Mouse (Mus musculus) midbrain, embryonic 15.5 days (tissue): ENCODE data around the gene Ren1. TPM values are rescaled to one million over a fixed set of nuclear protein-coding genes. Genes with fewer than 3 reads are reported as not detected.

Experiments used
- ATAC-seq: fragments of 200-750 bp; cut with Nextera tagmentation; replicated peaks from 2 replicates; pipeline ENCODE4 v1.8.0; 2017; ENCODE audit warnings: moderate TSS enrichment
- H3K27ac ChIP-seq: fragments of 300-500 bp; sonication (generic); 2 replicates; pipeline ENCODE4 v1.5.1; 2015; ENCODE audit warnings: mild to moderate bottlenecking, inconsistent platforms
- H3K27me3 ChIP-seq: fragments of 300-500 bp; sonication (generic); replicated peaks from 2 replicates; pipeline ENCODE4 v1.6.1; 2015; ENCODE audit warnings: inconsistent platforms
- H3K36me3 ChIP-seq: fragments of 300-500 bp; sonication (generic); replicated peaks from 2 replicates; pipeline ENCODE4 v1.6.1; 2015; ENCODE audit warnings: inconsistent platforms
- H3K4me1 ChIP-seq: fragments of 300-500 bp; sonication (generic); 2 replicates; pipeline ENCODE4 v1.6.1; 2015; ENCODE audit warnings: inconsistent platforms
- H3K4me2 ChIP-seq: fragments of 300-500 bp; sonication (generic); 2 replicates; pipeline ENCODE4 v1.6.1; 2015; ENCODE audit warnings: inconsistent platforms, mild to moderate bottlenecking, moderate library complexity
- H3K4me3 ChIP-seq: fragments of 300-500 bp; sonication (generic); 2 replicates; pipeline ENCODE4 v1.5.1; 2015; ENCODE audit warnings: mild to moderate bottlenecking, inconsistent platforms
- H3K9ac ChIP-seq: fragments of 300-500 bp; sonication (generic); 2 replicates; pipeline ENCODE4 v1.6.1; 2015; ENCODE audit warnings: mild to moderate bottlenecking, inconsistent platforms
- H3K9me3 ChIP-seq: fragments of 300-500 bp; sonication (generic); 2 replicates; pipeline ENCODE4 v1.6.1; 2016; ENCODE audit warnings: inconsistent platforms
- WGBS: fragments of 180-500 bp; shearing (Covaris S2); methylation state at CpG from one replicate; pipeline ENCODE4 v1.1.7; 2015; ENCODE audit warnings: mixed read lengths; 5-methylcytosine and 5-hydroxymethylcytosine counted together
- polyA plus RNA-seq: library from polyadenylated mRNA; unstranded; fragments of >200 nt; fragmentation: Nextera tagmentation; extraction: Ambion mirVana; gene quantifications from 2 replicates; pipeline ENCODE4 v1.2.1, GENCODE M21; 2015

Gene Ren1
- polyA plus RNA-seq, 1 experiment from 2014 or later: not detected

GRCm38 (mm10) chr1:133382008-133382407 lies 31.7 kb downstream of the Ren1 start:
- Histone ChIP-seq H3K4me2 (no peak overlapping the region), H3K27me3 (no peaks in the 10 kb centered on the region), H3K9ac (no peak overlapping the region), H3K9me3 (no peaks in the 10 kb centered on the region), H3K4me1 (peaks cover 13% of the 10 kb centered on the region), H3K27ac (0 out of 2 replicates have a peak overlapping the region, but pooled peaks have one; percentile 31), H3K4me3 (no peak overlapping the region), H3K36me3 (no peaks in the 10 kb centered on the region)
- WGBS: 6% methylated on average over 9 of the region's 9 CpGs
- ATAC-seq: peak; percentile 40; the same call in 1 of the 2 replicates

- H3K9me3 ChIP-seq: no peaks in the 10 kb centered on the region
- no peak for ATAC-seq
- WGBS: 54% methylated on average over 12 of the region's 12 CpGs
- no peak overlapping the region for H3K4me2 ChIP-seq
- H3K4me1 ChIP-seq: peaks cover 13% of the 10 kb centered on the region
- no peak overlapping the region for H3K4me3 ChIP-seq
- H3K36me3 ChIP-seq: no peaks in the 10 kb centered on the region
- peak overlapping the region; percentile 31; the same call in 1 of the 2 replicates for H3K27ac ChIP-seq
- H3K9ac ChIP-seq: no peak overlapping the region
- no peaks in the 10 kb centered on the region for H3K27me3 ChIP-seq
These were observed 32.3 kb downstream of the Ren1 start for GRCm38 (mm10) chr1:133382552-133383155.

GRCm38 (mm10) chr1:133383157-133383783 lies 33.0 kb downstream of the Ren1 start:
- Histone ChIP-seq H3K9ac (no peak overlapping the region), H3K27me3 (no peaks in the 10 kb centered on the region), H3K9me3 (no peaks in the 10 kb centered on the region), H3K4me2 (no peak overlapping the region), H3K27ac (no peak overlapping the region), H3K4me1 (peaks cover 13% of the 10 kb centered on the region), H3K4me3 (no peak overlapping the region), H3K36me3 (no peaks in the 10 kb centered on the region)
- 92% methylated on average over 14 of the region's 14 CpGs for WGBS
- ATAC-seq: no peak

GRCm38 (mm10) chr1:133385506-133385905 lies 35.2 kb downstream of the Ren1 start:
- Histone ChIP-seq H3K27me3 (no peaks in the 10 kb centered on the region), H3K36me3 (no peaks in the 10 kb centered on the region), H3K9ac (no peak overlapping the region), H3K4me2 (peak overlapping the region; percentile 19), H3K4me1 (peaks cover 13% of the 10 kb centered on the region), H3K27ac (no peak overlapping the region), H3K9me3 (no peaks in the 10 kb centered on the region), H3K4me3 (no peak overlapping the region)
- 32% methylated on average over 9 of the region's 9 CpGs for WGBS
- peak; percentile 53 for ATAC-seq

GRCm38 (mm10) chr1:133386209-133386608 lies 35.9 kb downstream of the Ren1 start:
- Histone ChIP-seq H3K4me2 (peak overlapping the region; percentile 19; the same call in 1 of the 2 replicates), H3K9ac (no peak overlapping the region), H3K9me3 (no peaks in the 10 kb centered on the region), H3K4me1 (peaks cover 13% of the 10 kb centered on the region), H3K27me3 (no peaks in the 10 kb centered on the region), H3K27ac (no peak overlapping the region), H3K36me3 (no peaks in the 10 kb centered on the region), H3K4me3 (no peak overlapping the region)
- WGBS: 19% methylated on average over 11 of the region's 11 CpGs
- ATAC-seq: no peak

GRCm38 (mm10) chr1:133387539-133388268 lies 37.4 kb downstream of the Ren1 start:
- no peak overlapping the region for H3K4me3 ChIP-seq
- 64% methylated on average over 19 of the region's 19 CpGs for WGBS
- ATAC-seq: no peak
- no peaks in the 10 kb centered on the region for H3K27me3 ChIP-seq
- no peaks in the 10 kb centered on the region for H3K9me3 ChIP-seq
- H3K27ac ChIP-seq: no peak overlapping the region
- no peaks in the 10 kb centered on the region for H3K36me3 ChIP-seq
- H3K4me2 ChIP-seq: no peak overlapping the region
- peaks cover 7% of the 10 kb centered on the region for H3K4me1 ChIP-seq
- H3K9ac ChIP-seq: no peak overlapping the region

- Histone ChIP-seq H3K27ac (no peak overlapping the region), H3K27me3 (no peaks in the 10 kb centered on the region), H3K4me3 (no peak overlapping the region), H3K4me2 (no peak overlapping the region), H3K36me3 (no peaks in the 10 kb centered on the region), H3K9ac (no peak overlapping the region), H3K4me1 (peaks cover 20% of the 10 kb centered on the region), H3K9me3 (no peaks in the 10 kb centered on the region)
- WGBS: 66% methylated on average over 4 of the region's 4 CpGs
- ATAC-seq: no peak
These were observed 44.4 kb downstream of the Ren1 start for GRCm38 (mm10) chr1:133394702-133395101.

- no peak for ATAC-seq
- Histone ChIP-seq H3K9me3 (no peaks in the 10 kb centered on the region), H3K4me3 (no peak overlapping the region), H3K36me3 (no peaks in the 10 kb centered on the region), H3K27ac (no peak overlapping the region), H3K27me3 (no peaks in the 10 kb centered on the region), H3K4me2 (no peak overlapping the region), H3K9ac (no peak overlapping the region), H3K4me1 (peaks cover 20% of the 10 kb centered on the region)
- WGBS: 83% methylated on average over 5 of the region's 5 CpGs
These were observed 46.4 kb downstream of the Ren1 start for GRCm38 (mm10) chr1:133396693-133397092.

GRCm38 (mm10) chr1:133397094-133397482 lies 46.8 kb downstream of the Ren1 start:
- H3K27me3 ChIP-seq: no peaks in the 10 kb centered on the region
- ATAC-seq: peak; percentile 65
- H3K4me1 ChIP-seq: peaks cover 20% of the 10 kb centered on the region
- H3K4me2 ChIP-seq: peak overlapping the region; percentile 36
- 41% methylated on average over 5 of the region's 5 CpGs for WGBS
- no peaks in the 10 kb centered on the region for H3K36me3 ChIP-seq
- peak overlapping the region; percentile 31 for H3K9ac ChIP-seq
- H3K9me3 ChIP-seq: no peaks in the 10 kb centered on the region
- H3K27ac ChIP-seq: peak overlapping the region; percentile 85
- no peak overlapping the region for H3K4me3 ChIP-seq

GRCm38 (mm10) chr1:133397483-133398237 lies 47.4 kb downstream of the Ren1 start:
- no peaks in the 10 kb centered on the region for H3K9me3 ChIP-seq
- H3K27me3 ChIP-seq: no peaks in the 10 kb centered on the region
- H3K9ac ChIP-seq: peak overlapping the region; percentile 31
- peak; percentile 70 for ATAC-seq
- peak overlapping the region; percentile 85 for H3K27ac ChIP-seq
- no peaks in the 10 kb centered on the region for H3K36me3 ChIP-seq
- 3% methylated on average over 17 of the region's 17 CpGs for WGBS
- H3K4me1 ChIP-seq: peaks cover 20% of the 10 kb centered on the region
- no peak overlapping the region for H3K4me3 ChIP-seq
- H3K4me2 ChIP-seq: peak overlapping the region; percentile 36

- no peaks in the 10 kb centered on the region for H3K9me3 ChIP-seq
- no peak overlapping the region for H3K4me2 ChIP-seq
- no peaks in the 10 kb centered on the region for H3K27me3 ChIP-seq
- 88% methylated on average over 13 of the region's 13 CpGs for WGBS
- H3K36me3 ChIP-seq: no peaks in the 10 kb centered on the region
- H3K9ac ChIP-seq: no peak overlapping the region
- peaks cover 20% of the 10 kb centered on the region for H3K4me1 ChIP-seq
- no peak overlapping the region for H3K27ac ChIP-seq
- ATAC-seq: no peak
- H3K4me3 ChIP-seq: no peak overlapping the region
These were observed 49.9 kb downstream of the Ren1 start for GRCm38 (mm10) chr1:133400014-133400725.
